In genomic region chr5:100512576-100512975, GRCm38 (mm10) we compare ENCODE assay signal across 21 mouse cellular contexts. TPM values are rescaled to one million over a fixed set of nuclear protein-coding genes. Genes with fewer than 3 reads are reported as not detected.
DNase-seq lines count a peak whose midpoint lies in the region; ATAC-seq and TF ChIP-seq lines count a peak whose summit lies in the region.
"Had no signal": no experiment of that assay in that cellular context is flagged by ENCODE, and none has a peak within 500 bp of the region (broad histone marks: within the 10 kb centered on the region; RNA-seq: fewer than 3 reads in every experiment).

No protein-coding gene starts in this region.

- H3K27ac ChIP-seq in intestine, postnatal 0 days (ENCODE audit: low read depth, low read length) = no peak overlapping the region
- H3K27ac ChIP-seq in intestine, embryonic 15.5 days = no peak overlapping the region
- no peak overlapping the region for H3K27ac ChIP-seq in liver, postnatal 0 days (ENCODE audit: low read depth)
- no peak overlapping the region for H3K27ac ChIP-seq in MEL (ENCODE audit: control insufficient read depth, low read depth, low read length)
- H3K27ac ChIP-seq: embryonic facial prominence, embryonic 12.5 days; forebrain, embryonic 15.5 days; heart, embryonic 10.5 days; heart, embryonic 15.5 days; hindbrain, embryonic 13.5 days; hindbrain, postnatal 0 days had no signal

- no peaks in the 10 kb centered on the region for H3K9me3 ChIP-seq in intestine, postnatal 0 days (ENCODE audit: control insufficient read depth)
- no peaks in the 10 kb centered on the region for H3K9me3 ChIP-seq in intestine, embryonic 15.5 days
- no peaks in the 10 kb centered on the region for H3K9me3 ChIP-seq in liver, postnatal 0 days (ENCODE audit: low read length)
- H3K9me3 ChIP-seq in MEL (replicated peaks; ENCODE audit: insufficient read depth, low read length) = no peaks in the 10 kb centered on the region
- H3K9me3 ChIP-seq: embryonic facial prominence, embryonic 12.5 days; forebrain, embryonic 15.5 days; G1E; heart, embryonic 10.5 days; heart, embryonic 15.5 days; hindbrain, embryonic 13.5 days had no signal

- no peak for TF ChIP-seq POLR2A in MEL (IDR thresholded peaks at IDR 0.05; ENCODE audit: control insufficient read depth in 1 of 2, insufficient read depth in 1 of 2, low read depth in 1 of 2, low read length in 2 of 2, poor library complexity in 1 of 2)

- H3K4me3 ChIP-seq in intestine, postnatal 0 days (ENCODE audit: low read depth, low read length) = no peak overlapping the region
- no peak overlapping the region for H3K4me3 ChIP-seq in intestine, embryonic 15.5 days (replicated peaks)
- H3K4me3 ChIP-seq in liver, postnatal 0 days (ENCODE audit: low read depth, low read length) = no peak overlapping the region
- no peak overlapping the region for H3K4me3 ChIP-seq in MEL (ENCODE audit: control insufficient read depth in 1 of 2, insufficient read depth in 1 of 2, low read depth in 2 of 2, low read length in 2 of 2)
- H3K4me3 ChIP-seq: embryonic facial prominence, embryonic 12.5 days; forebrain, embryonic 15.5 days; heart, embryonic 10.5 days; heart, embryonic 15.5 days; hindbrain, embryonic 13.5 days had no signal

- no peaks in the 10 kb centered on the region for H3K36me3 ChIP-seq in intestine, postnatal 0 days (ENCODE audit: control insufficient read depth, insufficient read depth)
- no peaks in the 10 kb centered on the region for H3K36me3 ChIP-seq in intestine, embryonic 15.5 days
- no peaks in the 10 kb centered on the region for H3K36me3 ChIP-seq in liver, postnatal 0 days (replicated peaks; ENCODE audit: insufficient read depth, low read length)
- peaks cover 0 to 7% of the 10 kb centered on the region in 2 experiments; a peak in 2 of 4 replicates for H3K36me3 ChIP-seq in MEL (ENCODE audit: control insufficient read depth in 1 of 2, insufficient read depth in 2 of 2, low read length in 2 of 2)
- H3K36me3 ChIP-seq: embryonic facial prominence, embryonic 12.5 days; forebrain, embryonic 15.5 days; G1E; heart, embryonic 10.5 days; heart, embryonic 15.5 days; hindbrain, embryonic 13.5 days had no signal

- peak; percentile 23; the same call in 1 of the 2 replicates for TF ChIP-seq CTCF in intestine, postnatal 0 days (IDR thresholded peaks at IDR 0.05; ENCODE audit: low read depth)
- peak; percentile 28 for TF ChIP-seq CTCF in liver, postnatal 0 days (IDR thresholded peaks at IDR 0.05; ENCODE audit: low read depth)
- TF ChIP-seq CTCF in MEL (IDR thresholded peaks at IDR 0.05 in 2 of 3, conservative IDR thresholded peaks at IDR 0.05 in 1 of 3; ENCODE audit: control insufficient read depth in 1 of 3, insufficient read depth in 1 of 3, low read depth in 2 of 3, low read length in 3 of 3, poor library complexity in 1 of 3, severe bottlenecking in 1 of 3) = peak in 2 of 3 experiments; percentile 19 to 40; a peak in 2 of 6 replicates

- no peak for DNase-seq in liver, postnatal 0 days
- DNase-seq in liver = no peak
- DNase-seq in MEL (ENCODE audit: low read depth, low spot score) = no peak
- no peak for DNase-seq in MN1 (ENCODE audit: low spot score)
- DNase-seq in adrenal gland, postnatal 4 days (ENCODE audit: low spot score in 2 of 2) = no peak
- DNase-seq: adrenal gland, adult 8-10 months; adrenal gland, postnatal 36 days; cerebellum, adult 11-12 months; cerebellum, adult 9-10 months; cerebellum, postnatal 25 days; gastrocnemius, postnatal 36 days; heart, postnatal 14 days had no signal

- ATAC-seq in intestine, postnatal 0 days = no peak
- no peak for ATAC-seq in intestine, embryonic 15.5 days
- no peak for ATAC-seq in liver, postnatal 0 days
- ATAC-seq: forebrain, embryonic 15.5 days; hindbrain, postnatal 0 days had no signal

- H3K4me1 ChIP-seq in intestine, postnatal 0 days (replicated peaks; ENCODE audit: control insufficient read depth, insufficient read depth, low read length) = 0 out of 2 replicates have a peak, but pooled peaks cover 3% of the 10 kb centered on the region
- no peaks in the 10 kb centered on the region for H3K4me1 ChIP-seq in intestine, embryonic 15.5 days (replicated peaks)
- peaks cover 2% of the 10 kb centered on the region; the same call in 1 of the 2 replicates for H3K4me1 ChIP-seq in liver, postnatal 0 days (ENCODE audit: insufficient read depth)
- peaks cover 2 to 18% of the 10 kb centered on the region in 2 experiments for H3K4me1 ChIP-seq in MEL (ENCODE audit: control insufficient read depth in 1 of 2, insufficient read depth in 2 of 2, low read length in 2 of 2)
- H3K4me1 ChIP-seq: embryonic facial prominence, embryonic 12.5 days; heart, embryonic 10.5 days had no signal

- TF ChIP-seq EP300 in liver, postnatal 0 days (IDR thresholded peaks at IDR 0.05; ENCODE audit: low read depth) = no peak
- TF ChIP-seq EP300 in MEL (IDR thresholded peaks at IDR 0.05; ENCODE audit: low read depth in 1 of 2, low read length in 2 of 2) = no peak

- H3K27me3 ChIP-seq in intestine, postnatal 0 days (replicated peaks; ENCODE audit: control insufficient read depth, insufficient read depth, low read length) = no peaks in the 10 kb centered on the region
- no peaks in the 10 kb centered on the region for H3K27me3 ChIP-seq in intestine, embryonic 15.5 days (replicated peaks)
- no peaks in the 10 kb centered on the region for H3K27me3 ChIP-seq in liver, postnatal 0 days (ENCODE audit: insufficient read depth, low read length)
- H3K27me3 ChIP-seq in MEL (ENCODE audit: control insufficient read depth in 1 of 2, insufficient read depth in 2 of 2, low read length in 2 of 2) = peaks cover 0 to 2% of the 10 kb centered on the region in 2 experiments; a peak in 1 of 4 replicates
- H3K27me3 ChIP-seq: embryonic facial prominence, embryonic 12.5 days; forebrain, embryonic 15.5 days had no signal

- no peak overlapping the region for H3K4me2 ChIP-seq in intestine, postnatal 0 days (replicated peaks; ENCODE audit: low read depth)
- no peak overlapping the region for H3K4me2 ChIP-seq in intestine, embryonic 15.5 days (replicated peaks)
- H3K4me2 ChIP-seq in liver, postnatal 0 days (ENCODE audit: low read depth, low read length) = no peak overlapping the region
- H3K4me2 ChIP-seq: embryonic facial prominence, embryonic 12.5 days; forebrain, embryonic 15.5 days; heart, embryonic 15.5 days; hindbrain, embryonic 13.5 days had no signal

- no peak overlapping the region for H3K9ac ChIP-seq in intestine, postnatal 0 days (ENCODE audit: low read depth, low read length)
- H3K9ac ChIP-seq in intestine, embryonic 15.5 days = no peak overlapping the region
- no peak overlapping the region for H3K9ac ChIP-seq in liver, postnatal 0 days (replicated peaks)
- H3K9ac ChIP-seq in MEL (ENCODE audit: control insufficient read depth, low read depth, low read length, poor library complexity, severe bottlenecking) = no peak overlapping the region
- H3K9ac ChIP-seq: embryonic facial prominence, embryonic 12.5 days; forebrain, embryonic 15.5 days; heart, embryonic 15.5 days; hindbrain, embryonic 13.5 days had no signal

- TF ChIP-seq RAD21 in MEL (IDR thresholded peaks at IDR 0.05; ENCODE audit: low read depth, low read length) = peak; percentile 17

- no peaks in the 10 kb centered on the region for H3K79me2 ChIP-seq in MEL (ENCODE audit: control insufficient read depth, insufficient read depth, low read length, poor library complexity)

TF ChIP-seq in MEL, 35 proteins besides CTCF, POLR2A, EP300 and RAD21 (continues in another document):
- no peak for TF ChIP-seq CHD2 (IDR thresholded peaks at IDR 0.05; ENCODE audit: low read length)
- TF ChIP-seq MXI1 (IDR thresholded peaks at IDR 0.05; ENCODE audit: low read depth, low read length) = no peak
- TF ChIP-seq MAX (IDR thresholded peaks at IDR 0.05; ENCODE audit: low read length) = no peak
- TF ChIP-seq HCFC1 (IDR thresholded peaks at IDR 0.05; ENCODE audit: low read depth, low read length) = no peak
- no peak for TF ChIP-seq USF2 (IDR thresholded peaks at IDR 0.05; ENCODE audit: borderline replicate concordance in 1 of 2, insufficient read depth in 1 of 2, low read depth in 1 of 2, low read length in 2 of 2)
- no peak for TF ChIP-seq KAT2A (conservative IDR thresholded peaks at IDR 0.05; ENCODE audit: low read depth, low read length)
- no peak for TF ChIP-seq POLR2AphosphoS5 (IDR thresholded peaks at IDR 0.05; ENCODE audit: borderline replicate concordance, low read depth, low read length)
- no peak for TF ChIP-seq MAFK (IDR thresholded peaks at IDR 0.05; ENCODE audit: borderline replicate concordance, low read depth, low read length)
- 0 out of 2 replicates have a peak, but pooled peaks have one; percentile 57 for TF ChIP-seq ZNF384 (IDR thresholded peaks at IDR 0.05; ENCODE audit: low read depth, low read length)
- 0 out of 2 replicates have a peak, but pooled peaks have one; percentile 28 for TF ChIP-seq GATA1 (IDR thresholded peaks at IDR 0.05; ENCODE audit: low read depth, low read length)

RNA-seq across cellular contexts. Expression of gene Cops4, which starts 5.5 kb away (rescaled TPM):
- polyA plus RNA-seq in intestine, postnatal 0 days (2015; fragmentation: Nextera tagmentation; extraction: Ambion mirVana) = 76.9 and 77.6 TPM in 2 replicates
- polyA plus RNA-seq in intestine, embryonic 15.5 days (2015; fragmentation: Nextera tagmentation; extraction: Ambion mirVana) = 164 and 170 TPM in 2 replicates
- polyA plus RNA-seq in liver, postnatal 0 days (2015; fragmentation: Nextera tagmentation; extraction: Ambion mirVana) = 48.5 and 50.1 TPM in 2 replicates
- 142 and 143 TPM in 2 replicates for total RNA-seq in MEL (2012; rRNA removed)
- polyA plus RNA-seq in MEL (2012; ENCODE audit: insufficient read depth in 1 of 2, insufficient read length in 2 of 2, low read depth in 1 of 2, low replicate concordance in 2 of 2, missing spikeins in 1 of 2) = 100 to 1,000 TPM; 112 to 626 TPM
- total RNA-seq in adrenal gland, postnatal 4 days (2021) = 10 to 100 TPM; 78.6 to 80.2 TPM

RNA-seq across cellular contexts. Expression of gene Lin54, which starts 12.1 kb away (rescaled TPM):
- polyA plus RNA-seq in intestine, postnatal 0 days (2015; fragmentation: Nextera tagmentation; extraction: Ambion mirVana) = 7.0 and 7.9 TPM in 2 replicates
- polyA plus RNA-seq in intestine, embryonic 15.5 days (2015; fragmentation: Nextera tagmentation; extraction: Ambion mirVana) = 12.0 and 13.1 TPM in 2 replicates
- polyA plus RNA-seq in liver, postnatal 0 days (2015; fragmentation: Nextera tagmentation; extraction: Ambion mirVana) = 4.2 and 4.7 TPM in 2 replicates
- 14.1 and 14.4 TPM in 2 replicates for total RNA-seq in MEL (2012; rRNA removed)
- polyA plus RNA-seq in MEL (2012; ENCODE audit: insufficient read depth in 1 of 2, insufficient read length in 2 of 2, low read depth in 1 of 2, low replicate concordance in 2 of 2, missing spikeins in 1 of 2) = 10 to 100 TPM in 1 of 2 experiments, not detected in 1; 16.0 TPM
- total RNA-seq in adrenal gland, postnatal 4 days (2021) = 10 to 100 TPM; 15.7 to 19.2 TPM

RNA-seq across cellular contexts. Expression of gene Plac8, which starts 59.5 kb away (rescaled TPM):
- polyA plus RNA-seq in intestine, postnatal 0 days (2015; fragmentation: Nextera tagmentation; extraction: Ambion mirVana) = 1,517 and 1,527 TPM in 2 replicates
- 349 and 408 TPM in 2 replicates for polyA plus RNA-seq in intestine, embryonic 15.5 days (2015; fragmentation: Nextera tagmentation; extraction: Ambion mirVana)
- polyA plus RNA-seq in liver, postnatal 0 days (2015; fragmentation: Nextera tagmentation; extraction: Ambion mirVana) = 104 and 109 TPM in 2 replicates
- 4.9 and 7.1 TPM in 2 replicates for total RNA-seq in MEL (2012; rRNA removed)
- 10 to 100 TPM in 1 of 2 experiments, not detected in 1; 10.6 TPM for polyA plus RNA-seq in MEL (2012; ENCODE audit: insufficient read depth in 1 of 2, insufficient read length in 2 of 2, low read depth in 1 of 2, low replicate concordance in 2 of 2, missing spikeins in 1 of 2)
- total RNA-seq in adrenal gland, postnatal 4 days (2021) = 10 to 100 TPM; 16.7 to 21.5 TPM
- total RNA-seq: gastrocnemius, postnatal 36 days had no signal
